Mouse (Mus musculus): ENCODE data around the gene Znfx1.
A peak's percentile ranks its signal among the peaks of the same experiment; 100 is the strongest.

Znfx1 gene

DNA sequence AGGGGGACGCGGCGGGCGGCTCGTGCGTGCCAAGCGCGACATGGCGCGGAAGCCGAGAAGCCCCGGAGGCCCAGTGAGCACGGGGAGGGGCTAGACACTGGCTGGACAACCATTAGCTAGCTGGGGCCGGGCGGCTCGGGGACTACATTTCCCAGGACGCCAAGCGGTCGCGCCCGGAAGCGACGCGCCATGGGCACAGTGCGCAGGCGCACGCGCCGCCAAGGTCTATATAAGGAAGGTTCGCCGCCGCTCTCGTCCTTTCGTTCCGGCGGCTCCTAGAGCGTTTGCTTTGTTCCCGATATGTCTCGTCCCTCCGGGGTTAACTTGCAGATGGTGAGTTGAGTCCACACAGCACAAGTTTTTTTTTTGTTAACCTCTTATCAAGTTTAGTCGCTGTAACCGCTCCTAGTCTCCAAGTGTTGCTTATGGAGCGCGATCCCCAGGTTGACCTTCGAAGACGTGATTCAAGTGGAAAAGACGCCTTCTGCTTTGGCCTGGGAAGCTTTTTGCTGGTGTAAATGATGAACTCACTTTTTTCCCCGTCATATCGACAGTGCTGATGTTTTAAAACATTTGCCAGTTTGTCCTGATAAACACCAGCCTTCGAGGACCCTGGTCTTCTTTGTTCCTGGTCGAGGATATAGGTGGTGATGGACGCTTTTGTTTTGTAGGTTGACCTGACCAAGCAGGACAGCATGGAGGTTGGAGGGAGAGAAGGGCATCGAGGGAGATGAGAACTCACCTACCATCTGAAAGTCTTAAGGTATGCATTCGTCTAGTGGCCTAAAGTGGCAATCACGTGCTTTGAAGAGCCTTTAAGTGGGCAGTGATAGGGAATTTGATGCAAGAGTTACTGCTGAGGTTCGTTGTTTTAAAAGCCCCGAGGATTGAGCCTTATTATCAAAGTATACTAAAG lies at the start of gene Znfx1:
Gene Znfx1, minus strand, starts transcription at position 51 of the 916 bp plus-strand sequence.
- peak; percentile 98 for DNase-seq (ENCODE audit: inconsistent ontology term)

GRCm38 (mm10) chr2:167112259-167112658 lies 49.4 kb upstream of the Znfx1 start:
- DNase-seq (ENCODE audit: inconsistent ontology term), result peak; percentile 44

- no peak for DNase-seq (ENCODE audit: inconsistent ontology term)
These were observed 46.7 kb upstream of the Znfx1 start for GRCm38 (mm10) chr2:167109506-167109905.

- no peak for DNase-seq (ENCODE audit: inconsistent ontology term)
These were observed 40.7 kb upstream of the Znfx1 start for GRCm38 (mm10) chr2:167103546-167103945.

DNA sequence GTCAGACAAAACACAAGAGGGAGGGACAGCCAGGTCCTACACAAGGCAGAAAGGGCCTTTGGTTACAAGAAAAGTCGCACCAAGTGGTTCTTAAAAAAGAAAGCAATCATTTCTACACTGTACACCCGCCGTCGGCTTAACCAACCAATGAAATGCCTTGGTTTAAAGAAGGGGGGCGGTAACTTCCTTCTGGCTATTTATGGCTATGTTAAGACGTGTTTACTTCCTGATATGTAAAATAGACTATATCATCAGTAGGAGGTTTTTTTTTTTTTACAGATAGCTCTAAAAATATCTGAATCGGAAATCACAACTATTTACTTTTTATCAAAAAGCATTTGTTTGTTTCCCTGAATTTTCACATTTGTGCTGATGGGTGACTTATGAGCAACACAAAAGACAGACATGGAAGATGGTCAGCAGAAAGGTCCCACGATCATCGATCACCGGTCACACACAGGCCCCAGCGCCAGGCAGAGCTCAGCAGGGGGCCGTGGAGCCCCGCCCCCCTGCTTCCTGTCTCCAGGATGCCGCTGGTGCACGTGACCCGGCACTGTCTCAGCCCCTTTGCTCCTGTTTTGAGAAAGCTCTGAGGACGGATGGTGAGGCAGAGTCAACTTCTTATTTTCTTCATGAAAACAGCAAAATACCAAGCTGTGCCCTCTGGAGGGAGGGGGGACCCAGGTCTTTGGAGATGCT lies 39.1 kb upstream of the Znfx1 start:
- DNase-seq (ENCODE audit: inconsistent ontology term), result no peak

GRCm38 (mm10) chr2:167094688-167095087 lies 31.9 kb upstream of the Znfx1 start:
- no peak for DNase-seq (ENCODE audit: inconsistent ontology term)

GRCm38 (mm10) chr2:167093171-167093900 lies 30.5 kb upstream of the Znfx1 start:
- DNase-seq (ENCODE audit: inconsistent ontology term), result no peak

DNA sequence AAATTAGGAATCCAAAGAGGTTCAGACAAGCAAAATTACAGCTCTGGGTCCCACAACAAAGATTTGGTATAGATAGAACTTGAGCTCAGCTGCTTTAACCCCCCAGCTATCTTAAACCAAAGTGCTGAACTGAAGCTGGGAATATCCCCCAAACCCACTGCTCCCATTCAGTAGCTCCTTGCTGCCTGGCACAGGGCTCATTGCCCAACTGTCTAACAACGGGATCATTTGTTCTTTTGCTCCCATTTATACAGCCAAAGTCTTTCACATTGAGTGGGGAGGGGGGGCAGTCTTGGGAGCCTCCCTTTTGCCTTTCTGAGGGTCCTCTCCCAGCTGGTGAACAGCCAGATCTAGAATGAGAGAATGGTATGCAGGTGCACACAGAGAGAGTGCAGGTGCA lies 27.5 kb upstream of the Znfx1 start:
- peak; percentile 30 for DNase-seq (ENCODE audit: inconsistent ontology term)

DNA sequence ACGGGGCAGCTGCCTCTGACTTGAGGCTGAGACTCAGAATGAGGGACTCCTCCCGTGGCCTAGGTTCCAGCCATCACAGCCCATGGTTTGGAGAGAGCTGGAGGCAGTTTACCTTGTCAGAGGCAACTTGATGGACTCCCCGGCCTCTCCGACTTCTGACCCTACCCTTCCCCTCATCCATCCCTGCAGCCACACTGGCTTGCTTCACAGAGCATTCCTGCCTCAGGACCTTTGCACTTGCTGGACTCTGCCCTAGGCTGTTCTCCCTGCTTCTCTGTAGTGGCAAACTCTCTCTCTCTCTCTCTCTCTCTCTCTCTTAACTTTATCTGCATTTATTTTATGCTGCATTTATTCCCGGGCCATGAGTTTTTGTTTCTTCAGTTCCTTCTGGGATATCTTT lies 24.0 kb upstream of the Znfx1 start:
- no peak for DNase-seq (ENCODE audit: inconsistent ontology term)

DNA sequence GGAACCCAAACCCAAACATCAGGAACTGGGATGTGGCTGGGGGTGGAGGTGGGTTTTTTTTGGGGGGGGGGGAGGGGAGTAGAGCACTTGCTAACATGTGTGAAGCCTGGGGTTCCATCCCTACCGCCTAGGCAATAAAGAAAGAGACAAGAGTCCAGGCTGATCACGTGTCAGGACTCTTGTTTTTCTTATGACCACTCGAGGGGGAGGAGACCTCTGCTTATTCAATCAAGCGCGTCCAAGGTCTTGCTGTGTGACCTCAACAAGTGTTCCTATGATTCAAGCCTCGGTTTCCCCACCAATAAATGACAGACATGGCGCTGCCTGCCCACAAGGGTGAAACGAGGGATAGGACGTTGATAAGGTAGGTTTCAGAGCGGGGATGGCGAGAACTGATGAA lies 23.3 kb upstream of the Znfx1 start:
- DNase-seq (ENCODE audit: inconsistent ontology term), result no peak

DNA sequence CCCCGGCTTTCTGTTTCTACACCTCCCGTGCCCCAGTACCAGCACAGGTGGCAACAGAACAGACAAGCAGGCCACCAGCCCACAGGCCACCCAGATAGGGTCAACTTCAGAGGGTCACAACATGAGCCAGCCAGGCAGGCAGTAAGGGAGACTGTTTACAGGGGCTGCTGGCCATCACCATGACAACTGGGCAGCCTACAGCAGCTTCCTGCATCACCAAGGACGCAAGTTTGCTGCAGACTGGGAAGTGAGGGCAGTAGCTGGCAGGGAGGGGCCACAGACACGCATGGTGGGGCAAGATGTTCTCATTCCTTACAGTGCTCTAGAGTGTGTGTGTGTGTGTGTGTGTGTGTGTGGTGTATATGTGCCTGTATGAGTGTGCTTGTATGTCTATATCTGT lies 18.8 kb upstream of the Znfx1 start:
- peak; percentile 33 for DNase-seq (ENCODE audit: inconsistent ontology term)

DNA sequence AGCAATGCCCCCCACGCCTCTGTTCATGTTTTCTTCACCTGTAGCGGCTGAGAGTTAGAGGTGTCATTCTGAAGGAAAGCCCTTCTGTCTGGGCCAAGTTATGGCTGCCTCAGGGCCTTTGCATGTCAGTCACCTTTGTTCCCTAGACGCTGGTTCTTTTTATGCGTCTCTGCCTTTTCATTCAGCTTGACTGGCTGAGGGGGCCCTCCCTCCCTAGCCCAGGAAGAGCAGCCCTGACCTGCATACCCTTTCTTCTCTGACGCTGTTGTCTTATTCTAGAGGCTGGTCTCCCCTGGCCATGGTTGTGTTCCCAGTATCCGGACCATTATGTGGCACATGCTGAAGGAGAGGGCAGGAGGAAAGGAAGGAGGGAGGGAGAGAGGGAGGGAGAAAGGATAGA lies 18.3 kb upstream of the Znfx1 start:
- DNase-seq (ENCODE audit: inconsistent ontology term), result no peak

DNA sequence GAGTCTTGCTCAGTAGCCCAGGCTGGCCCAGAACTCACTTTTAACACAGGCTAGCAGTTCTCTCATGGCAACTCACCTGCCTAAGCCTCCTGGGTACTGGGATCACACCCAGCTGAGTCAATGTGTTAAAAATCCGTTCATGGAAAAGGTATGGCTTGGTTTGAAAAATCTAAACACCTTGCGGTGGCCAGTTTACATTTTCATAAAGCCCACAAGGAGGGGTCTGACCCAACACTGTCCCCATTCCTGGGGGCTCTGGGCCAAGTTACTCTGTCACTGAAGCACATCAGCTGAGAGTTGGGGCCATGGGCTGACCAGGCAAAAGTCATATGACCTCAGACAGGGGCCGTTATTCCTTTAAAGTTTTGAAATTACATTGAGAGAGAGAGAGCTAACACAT lies 17.6 kb upstream of the Znfx1 start:
- DNase-seq (ENCODE audit: inconsistent ontology term), result no peak

DNA sequence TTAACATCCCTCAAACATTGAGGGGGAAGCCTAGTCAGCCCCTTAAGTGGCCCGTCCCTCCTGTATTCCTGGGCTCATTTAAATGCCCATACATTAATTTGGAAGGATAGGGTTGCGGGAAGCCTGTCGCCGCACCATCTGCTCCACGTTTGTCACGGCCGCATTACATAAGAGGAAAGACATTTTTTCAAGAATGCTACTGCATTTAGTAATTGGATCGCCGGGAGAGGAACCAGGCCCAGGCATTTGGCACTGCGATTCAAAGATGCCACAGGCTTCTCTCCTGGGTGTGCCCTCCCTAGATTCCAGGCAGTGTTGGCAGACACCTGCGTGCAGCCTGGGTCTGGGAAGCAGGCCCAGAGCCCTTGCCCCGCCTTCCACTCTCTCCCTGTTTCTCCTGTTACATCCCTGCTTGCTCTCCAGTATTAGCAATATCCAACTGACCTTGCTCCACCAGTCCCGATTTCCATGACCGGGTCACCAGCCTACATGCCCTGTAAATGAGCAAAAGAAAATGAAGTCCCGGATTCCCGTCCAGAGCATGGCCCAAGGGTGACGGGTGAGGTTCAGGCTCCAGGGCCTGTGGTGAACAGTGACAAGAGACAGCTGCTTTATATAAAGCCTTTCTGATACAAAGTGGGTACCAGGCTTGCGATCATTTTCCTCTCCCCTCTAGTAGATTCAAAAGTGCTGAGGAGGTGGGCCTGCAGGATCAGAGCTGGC lies 16.9 kb upstream of the Znfx1 start:
- peak; percentile 95 for DNase-seq (ENCODE audit: inconsistent ontology term)

DNA sequence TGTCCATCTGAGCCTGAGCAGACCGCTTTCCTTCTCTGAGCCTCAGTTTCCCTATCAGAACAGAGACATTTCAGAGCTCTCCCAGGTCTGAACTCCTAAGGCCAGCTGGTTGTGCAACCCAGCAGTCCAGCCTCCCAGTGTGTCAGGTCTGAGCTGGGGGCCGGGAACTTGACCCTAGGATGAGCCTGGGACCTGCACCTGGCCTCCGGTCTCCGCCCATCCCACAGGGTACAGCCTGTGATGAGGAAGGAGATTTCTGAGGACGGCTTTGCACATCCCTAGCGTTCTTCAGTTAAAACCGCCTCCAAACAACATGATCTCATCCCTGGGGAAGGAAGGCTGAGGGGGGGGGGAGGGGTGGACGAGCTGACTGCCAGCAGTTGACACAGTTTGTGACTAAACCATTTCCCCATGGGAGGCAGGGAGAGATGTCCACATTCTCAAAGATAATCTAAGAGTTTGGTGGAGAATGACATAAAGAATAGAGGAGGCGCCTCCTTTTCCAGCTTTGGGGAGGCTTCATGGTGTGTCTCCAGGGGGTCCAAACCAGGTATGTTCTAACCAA lies 16.2 kb upstream of the Znfx1 start:
- DNase-seq (ENCODE audit: inconsistent ontology term), result peak; percentile 96

DNA sequence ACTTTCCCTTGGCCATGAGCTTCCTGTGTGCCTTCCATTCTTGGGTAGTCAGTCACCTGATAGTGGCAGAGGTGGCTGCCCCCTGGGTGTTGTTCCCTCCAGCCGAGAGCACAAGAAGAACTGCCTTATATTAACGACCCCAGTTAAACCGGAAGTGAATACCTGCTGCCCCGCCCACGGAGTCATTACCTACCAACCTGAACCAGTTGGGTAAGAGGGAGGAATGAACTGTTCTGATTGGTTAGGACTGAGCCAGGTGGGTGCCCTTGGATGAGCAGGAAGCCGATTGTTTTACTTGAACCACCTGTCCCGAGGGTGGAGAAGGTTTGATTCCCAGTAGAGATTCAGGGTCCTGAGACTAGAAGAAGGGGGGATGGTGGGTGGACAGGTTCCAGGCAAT lies 15.7 kb upstream of the Znfx1 start:
- DNase-seq (ENCODE audit: inconsistent ontology term), result no peak

DNA sequence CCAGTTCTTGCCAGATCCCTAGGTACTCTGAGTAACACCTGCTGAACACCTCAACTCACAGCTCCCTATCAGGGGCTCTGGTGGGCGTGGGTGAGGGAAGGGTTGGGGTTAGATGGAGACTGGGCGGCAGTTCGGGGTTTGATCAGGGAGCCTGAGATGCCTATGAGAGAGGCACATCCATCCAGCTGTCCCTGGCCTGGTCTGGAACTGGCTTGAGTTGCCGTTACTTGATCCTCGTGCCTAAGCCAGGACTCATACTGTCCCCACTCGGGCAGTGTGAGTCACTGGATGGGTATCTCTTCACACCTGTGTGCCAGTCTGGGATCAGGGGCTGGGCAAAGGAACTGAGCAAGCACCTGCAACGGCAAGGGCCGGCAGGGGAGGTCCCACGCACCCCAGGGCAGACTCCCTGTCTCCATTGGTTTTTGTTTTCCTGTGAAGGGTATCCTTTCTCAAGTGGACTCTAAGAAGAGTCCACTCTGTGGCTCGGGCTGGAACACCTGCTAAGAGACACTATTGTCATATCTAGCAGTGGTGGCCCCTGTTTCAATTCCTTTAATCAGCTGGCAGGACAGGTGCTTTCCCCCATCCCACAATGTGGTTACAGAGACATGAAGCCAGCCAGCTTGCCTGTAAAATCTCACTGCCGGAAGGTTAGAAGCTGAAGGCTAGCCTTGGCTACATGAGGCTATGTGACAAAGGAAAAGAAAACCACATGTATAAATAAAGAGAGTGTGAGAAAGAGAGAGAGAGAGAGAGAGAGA lies 14.6 kb upstream of the Znfx1 start:
- no peak for DNase-seq (ENCODE audit: inconsistent ontology term)

GRCm38 (mm10) chr2:167076759-167077158 lies 13.9 kb upstream of the Znfx1 start:
- no peak for DNase-seq (ENCODE audit: inconsistent ontology term)

GRCm38 (mm10) chr2:167076352-167076751 lies 13.5 kb upstream of the Znfx1 start:
- DNase-seq (ENCODE audit: inconsistent ontology term), result no peak

DNA sequence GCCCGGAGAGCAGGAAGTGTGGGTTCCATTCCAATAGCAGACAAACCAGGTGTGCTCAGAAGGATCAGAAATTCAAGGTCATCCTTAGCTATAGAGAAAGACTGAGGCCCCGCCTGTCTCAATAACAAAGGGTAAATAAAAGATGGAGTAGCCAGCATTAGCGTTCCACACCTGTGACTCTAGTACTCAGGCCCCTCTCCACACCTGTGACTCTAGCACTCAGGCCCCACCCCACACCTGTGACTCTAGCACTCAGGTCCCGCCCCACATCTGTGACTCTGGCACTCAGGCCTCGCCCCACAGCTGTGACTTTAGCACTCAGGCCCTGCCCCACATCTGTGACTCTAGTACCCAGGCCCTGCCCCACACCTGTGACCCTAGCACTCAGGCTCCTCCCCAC lies 11.8 kb upstream of the Znfx1 start:
- DNase-seq (ENCODE audit: inconsistent ontology term), result no peak
